Mouse (Mus musculus): ENCODE data around the gene Det1. TPM values are rescaled to one million over a fixed set of nuclear protein-coding genes. Genes with fewer than 3 reads are reported as not detected.

Gene Det1
- total RNA-seq (2018; cell fraction: chromatin; rRNA removed), result 10 to 100 TPM in 15 of 26 experiments, 1 to 10 TPM in 11; 3.5 to 23.3 (median 12.9) TPM
- total RNA-seq (2018; cell fraction: cytosol; rRNA removed), result 1 to 10 TPM; 2.7 to 8.9 (median 7.0) TPM
- total RNA-seq (2018; cell fraction: nucleus; rRNA removed), result 10 to 100 TPM in 11 of 26 experiments, 1 to 10 TPM in 15; 3.1 to 21.2 (median 8.3) TPM
- 5.4 to 8.0 TPM (median 7.0 TPM) in 3 replicates for polyA plus RNA-seq (2018)

GRCm38 (mm10) chr7:78846737-78847434, at the start of gene Det1:
Det1 (minus strand) TSS chr7:78847263.
- H3K4me3 ChIP-seq (ENCODE audit: inconsistent target), result peak within 1 kb of the TSS; percentile 84
- H3K79me2 ChIP-seq (ENCODE audit: inconsistent target), result peaks cover 6% of the 10 kb centered on the region; the same call in 1 of the 2 replicates
- WGBS (ENCODE audit: missing documents), result under 1% methylated on average over 54 of the region's 54 CpGs
- peak within 1 kb of the TSS; percentile 62 for H3K27ac ChIP-seq
- H3K36me3 ChIP-seq (ENCODE audit: inconsistent target), result peaks cover 16% of the 10 kb centered on the region; the same call in 1 of the 2 replicates

DNA sequence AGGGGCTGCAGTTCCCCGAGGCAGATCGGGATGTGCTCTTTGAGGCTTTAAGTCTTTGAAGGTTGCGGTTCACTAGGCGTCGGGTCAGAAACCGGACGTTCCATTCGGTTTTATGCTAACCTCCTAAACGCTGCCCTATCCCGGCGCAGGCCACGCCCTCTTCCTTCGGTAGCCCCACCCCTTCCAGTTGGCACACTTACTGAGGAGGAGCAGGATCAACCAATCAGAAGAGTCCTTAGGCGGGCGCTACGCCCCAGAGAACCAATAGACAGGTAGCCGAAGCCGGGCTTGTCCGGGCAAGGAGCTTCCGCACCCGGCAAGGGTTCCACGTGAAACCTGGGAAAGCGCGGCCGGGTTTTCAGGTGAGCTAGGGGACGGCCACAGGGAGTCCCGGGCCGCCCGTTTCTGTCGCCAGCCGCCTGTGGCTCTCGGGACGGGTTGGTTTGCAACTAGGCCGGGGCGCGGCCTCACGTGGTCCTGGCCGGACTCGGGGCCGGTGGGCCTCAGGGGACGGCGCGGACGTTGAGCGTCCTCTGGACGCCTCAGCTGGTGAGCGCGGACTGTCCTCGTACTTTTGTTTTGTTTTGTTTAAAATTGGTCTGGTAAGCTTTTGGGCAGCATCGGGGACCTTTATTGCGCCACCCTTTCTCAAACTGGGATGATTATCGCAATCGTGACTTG, 48.7 kb upstream of the Det1 start, which contains the start of gene Aen:
Gene Aen, plus strand, starts transcription at position 202 of the 681 bp plus-strand sequence.
- H3K27ac ChIP-seq, result peak within 1 kb of the TSS; percentile 57
- under 1% methylated on average over 52 of the region's 53 CpGs for WGBS (ENCODE audit: missing documents)
- H3K4me3 ChIP-seq (ENCODE audit: inconsistent target), result peak within 1 kb of the TSS; percentile 88
- no peaks in the 10 kb centered on the region for H3K36me3 ChIP-seq (ENCODE audit: inconsistent target)
- H3K79me2 ChIP-seq (ENCODE audit: inconsistent target), result peaks cover 30% of the 10 kb centered on the region

- H3K27ac ChIP-seq, result 0 out of 2 replicates have a peak overlapping the region, but pooled peaks have one; percentile 10
- H3K4me3 ChIP-seq (ENCODE audit: inconsistent target), result peak overlapping the region; percentile 88
- 65% methylated on average over 12 of the region's 13 CpGs for WGBS (ENCODE audit: missing documents)
- H3K36me3 ChIP-seq (ENCODE audit: inconsistent target), result no peaks in the 10 kb centered on the region
- H3K79me2 ChIP-seq (ENCODE audit: inconsistent target), result peaks cover 30% of the 10 kb centered on the region
These were observed 48.1 kb upstream of the Det1 start for GRCm38 (mm10) chr7:78895021-78895652.

DNA sequence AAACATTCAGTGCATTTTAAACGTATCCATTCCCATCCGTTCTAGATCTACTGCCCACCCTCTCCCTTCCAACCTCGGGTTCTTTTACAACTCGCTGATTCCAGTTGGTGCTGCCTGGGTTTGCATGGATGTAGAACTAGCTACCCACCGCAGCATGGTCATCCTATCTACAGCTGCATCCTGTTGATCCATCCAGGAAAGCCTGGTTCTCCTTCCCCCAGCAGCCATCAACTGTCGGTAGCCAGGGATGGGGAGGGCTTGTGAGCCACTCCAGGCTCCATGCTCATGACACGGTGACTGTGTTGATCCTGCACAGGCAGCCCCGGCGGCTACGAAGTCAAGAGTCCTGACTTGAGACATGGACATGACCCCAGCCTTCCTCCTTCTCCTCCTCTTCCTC, 46.9 kb upstream of the Det1 start:
- 85% methylated on average over 10 of the region's 10 CpGs for WGBS (ENCODE audit: missing documents)

DNA sequence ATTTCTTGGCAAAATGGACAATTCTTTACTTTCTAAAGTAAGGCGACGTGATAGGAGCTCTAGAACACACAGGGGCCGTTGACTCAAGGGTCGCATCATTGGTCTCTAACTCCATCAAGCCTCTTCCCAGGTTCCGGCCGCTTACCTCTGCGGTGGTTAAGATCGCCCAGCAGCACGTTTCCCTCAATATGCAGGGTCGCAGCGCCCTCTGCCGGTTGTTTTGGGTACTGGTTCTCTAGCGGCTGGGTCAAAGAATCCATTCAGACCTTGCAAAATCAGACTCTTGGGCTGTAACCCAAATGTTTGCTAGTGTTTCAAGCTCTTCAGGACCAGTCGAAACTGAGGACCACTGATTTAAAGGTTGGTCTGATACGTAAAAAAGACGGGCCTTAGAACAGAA, 43.6 kb upstream of the Det1 start:
- H3K79me2 ChIP-seq (ENCODE audit: inconsistent target), result no peaks in the 10 kb centered on the region
- no peaks in the 10 kb centered on the region for H3K36me3 ChIP-seq (ENCODE audit: inconsistent target)
- WGBS (ENCODE audit: missing documents), result 4% methylated on average over 16 of the region's 16 CpGs
- H3K27ac ChIP-seq, result no peak overlapping the region
- no peak overlapping the region for H3K4me3 ChIP-seq (ENCODE audit: inconsistent target)

More for the DNA sequence above, 46.9 kb upstream of the Det1 start:
- Histone ChIP-seq H3K79me2 (ENCODE audit: inconsistent target) (peaks cover 30% of the 10 kb centered on the region), H3K4me3 (ENCODE audit: inconsistent target) (no peak overlapping the region), H3K27ac (no peak overlapping the region), H3K36me3 (ENCODE audit: inconsistent target) (no peaks in the 10 kb centered on the region)

DNA sequence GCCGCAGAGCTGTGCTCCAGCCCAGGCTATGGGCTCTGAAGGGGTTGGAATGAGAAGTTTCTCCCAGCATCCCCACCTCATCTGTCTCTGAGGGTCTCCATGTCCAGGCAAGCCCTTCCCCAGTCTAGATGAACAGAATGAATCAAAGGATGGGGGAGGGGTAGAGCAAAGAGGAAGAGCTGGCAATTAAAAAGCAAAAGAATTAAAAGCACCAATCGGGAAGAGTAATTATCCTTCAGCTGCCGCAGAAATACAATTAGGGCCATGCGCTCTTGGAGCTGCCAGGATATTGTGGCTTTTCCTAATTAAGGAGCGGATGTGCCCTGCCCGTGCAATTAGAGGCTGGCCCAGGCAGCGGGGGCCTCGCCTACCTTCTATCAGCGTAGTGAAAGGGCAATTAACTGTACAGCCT, 40.4 kb upstream of the Det1 start:
- Histone ChIP-seq H3K27ac (no peak overlapping the region), H3K79me2 (ENCODE audit: inconsistent target) (no peaks in the 10 kb centered on the region), H3K4me3 (ENCODE audit: inconsistent target) (no peak overlapping the region), H3K36me3 (ENCODE audit: inconsistent target) (no peaks in the 10 kb centered on the region)
- 71% methylated on average over 9 of the region's 9 CpGs for WGBS (ENCODE audit: missing documents)

DNA sequence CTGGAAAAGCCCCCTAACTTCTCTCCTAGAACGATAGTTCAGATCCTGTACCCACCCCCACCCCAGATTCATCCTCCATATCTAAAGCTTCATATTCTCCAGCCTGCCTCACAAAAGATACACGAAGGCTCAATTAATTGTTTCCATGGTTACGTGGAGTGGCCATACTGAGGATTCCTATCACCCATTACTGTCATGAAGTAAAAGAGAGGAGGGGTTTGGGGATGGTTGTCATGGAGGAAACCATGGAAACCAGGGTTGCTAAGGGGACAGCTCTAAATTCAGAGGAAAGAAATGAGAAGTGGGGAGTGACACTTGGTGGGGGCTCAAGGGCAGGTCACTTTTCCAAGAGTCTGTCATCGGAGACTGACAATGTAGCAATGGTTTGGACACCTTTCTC, 39.4 kb upstream of the Det1 start:
- Histone ChIP-seq H3K36me3 (ENCODE audit: inconsistent target) (no peaks in the 10 kb centered on the region), H3K4me3 (ENCODE audit: inconsistent target) (no peak overlapping the region), H3K27ac (no peak overlapping the region), H3K79me2 (ENCODE audit: inconsistent target) (no peaks in the 10 kb centered on the region)
- 87% methylated on average over 4 of the region's 4 CpGs for WGBS (ENCODE audit: missing documents)

DNA sequence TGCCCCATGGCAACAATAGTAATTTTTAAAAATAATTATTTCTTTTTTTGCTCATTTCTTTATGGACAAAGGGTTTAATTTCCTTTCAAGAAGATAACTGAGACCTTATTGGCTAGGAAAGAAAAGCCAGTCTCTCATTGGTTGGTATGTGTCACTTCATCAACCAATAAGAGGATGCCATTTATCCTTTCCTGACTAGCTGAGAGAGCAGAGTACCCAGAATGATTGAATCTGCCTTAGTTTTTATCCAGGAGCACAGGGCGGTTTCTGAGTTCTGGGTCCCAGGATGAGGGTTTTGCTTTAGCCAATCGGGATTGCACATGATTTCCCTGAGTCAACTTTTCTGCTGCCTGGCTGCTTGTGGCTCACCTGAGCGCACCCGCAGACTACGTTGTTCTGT, 38.3 kb upstream of the Det1 start:
- no peaks in the 10 kb centered on the region for H3K36me3 ChIP-seq (ENCODE audit: inconsistent target)
- no peak overlapping the region for H3K27ac ChIP-seq
- no peak overlapping the region for H3K4me3 ChIP-seq (ENCODE audit: inconsistent target)
- H3K79me2 ChIP-seq (ENCODE audit: inconsistent target), result no peaks in the 10 kb centered on the region
- WGBS (ENCODE audit: missing documents), result 85% methylated on average over 4 of the region's 5 CpGs

- Histone ChIP-seq H3K36me3 (ENCODE audit: inconsistent target) (no peaks in the 10 kb centered on the region), H3K27ac (no peak overlapping the region), H3K79me2 (ENCODE audit: inconsistent target) (no peaks in the 10 kb centered on the region), H3K4me3 (ENCODE audit: inconsistent target) (no peak overlapping the region)
- 13% methylated on average over 6 of the region's 6 CpGs for WGBS (ENCODE audit: missing documents)
These were observed 37.1 kb upstream of the Det1 start for GRCm38 (mm10) chr7:78884139-78884538.

GRCm38 (mm10) chr7:78883726-78884060, 36.6 kb upstream of the Det1 start:
- Histone ChIP-seq H3K79me2 (ENCODE audit: inconsistent target) (no peaks in the 10 kb centered on the region), H3K27ac (no peak overlapping the region), H3K36me3 (ENCODE audit: inconsistent target) (no peaks in the 10 kb centered on the region), H3K4me3 (ENCODE audit: inconsistent target) (no peak overlapping the region)
- WGBS (ENCODE audit: missing documents), result 20% methylated on average over 4 of the region's 8 CpGs

DNA sequence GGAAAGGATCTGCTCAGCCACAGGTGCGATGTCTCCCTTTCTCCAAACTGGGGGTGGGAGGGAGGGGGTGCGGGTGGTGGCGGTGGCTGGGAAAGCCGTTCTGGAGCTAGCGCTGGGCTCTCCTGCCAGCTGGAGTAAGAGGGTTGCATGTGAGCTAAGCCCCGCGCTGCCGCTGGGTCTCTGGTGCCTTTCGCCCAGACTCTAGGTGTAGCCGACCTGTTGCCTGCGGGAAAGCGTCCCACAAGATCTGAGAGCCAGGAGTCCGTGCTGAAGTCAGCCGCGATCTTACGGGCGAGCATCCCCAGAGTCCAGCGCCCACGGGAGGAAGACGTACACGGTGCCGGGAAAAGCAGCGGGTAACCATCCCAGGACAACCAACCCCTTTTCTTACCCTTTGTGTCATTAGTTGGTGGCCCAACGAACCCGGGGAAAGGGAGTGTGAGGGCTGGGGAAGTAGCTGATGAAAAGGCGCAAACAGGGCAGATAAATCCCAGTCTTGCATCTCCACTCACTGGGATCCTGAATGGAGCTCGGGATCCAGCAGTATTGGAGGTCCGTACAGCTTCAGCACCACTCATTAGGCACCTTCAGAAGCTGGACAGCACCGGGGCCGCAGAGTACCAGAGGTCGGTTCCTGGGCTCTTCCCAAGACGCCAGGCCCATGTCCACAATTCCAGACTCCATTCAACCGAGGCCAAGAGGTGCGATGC, 36.1 kb upstream of the Det1 start:
- WGBS (ENCODE audit: missing documents), result 7% methylated on average over 34 of the region's 34 CpGs

GRCm38 (mm10) chr7:78882469-78882837, 35.4 kb upstream of the Det1 start:
- Histone ChIP-seq H3K36me3 (ENCODE audit: inconsistent target) (no peaks in the 10 kb centered on the region), H3K27ac (no peak overlapping the region), H3K79me2 (ENCODE audit: inconsistent target) (no peaks in the 10 kb centered on the region), H3K4me3 (ENCODE audit: inconsistent target) (no peak overlapping the region)
- 9% methylated on average over 23 of the region's 23 CpGs for WGBS (ENCODE audit: missing documents)

More for the DNA sequence above, 36.1 kb upstream of the Det1 start:
- no peaks in the 10 kb centered on the region for H3K36me3 ChIP-seq (ENCODE audit: inconsistent target)
- no peak overlapping the region for H3K27ac ChIP-seq
- no peaks in the 10 kb centered on the region for H3K79me2 ChIP-seq (ENCODE audit: inconsistent target)
- no peak overlapping the region for H3K4me3 ChIP-seq (ENCODE audit: inconsistent target)

DNA sequence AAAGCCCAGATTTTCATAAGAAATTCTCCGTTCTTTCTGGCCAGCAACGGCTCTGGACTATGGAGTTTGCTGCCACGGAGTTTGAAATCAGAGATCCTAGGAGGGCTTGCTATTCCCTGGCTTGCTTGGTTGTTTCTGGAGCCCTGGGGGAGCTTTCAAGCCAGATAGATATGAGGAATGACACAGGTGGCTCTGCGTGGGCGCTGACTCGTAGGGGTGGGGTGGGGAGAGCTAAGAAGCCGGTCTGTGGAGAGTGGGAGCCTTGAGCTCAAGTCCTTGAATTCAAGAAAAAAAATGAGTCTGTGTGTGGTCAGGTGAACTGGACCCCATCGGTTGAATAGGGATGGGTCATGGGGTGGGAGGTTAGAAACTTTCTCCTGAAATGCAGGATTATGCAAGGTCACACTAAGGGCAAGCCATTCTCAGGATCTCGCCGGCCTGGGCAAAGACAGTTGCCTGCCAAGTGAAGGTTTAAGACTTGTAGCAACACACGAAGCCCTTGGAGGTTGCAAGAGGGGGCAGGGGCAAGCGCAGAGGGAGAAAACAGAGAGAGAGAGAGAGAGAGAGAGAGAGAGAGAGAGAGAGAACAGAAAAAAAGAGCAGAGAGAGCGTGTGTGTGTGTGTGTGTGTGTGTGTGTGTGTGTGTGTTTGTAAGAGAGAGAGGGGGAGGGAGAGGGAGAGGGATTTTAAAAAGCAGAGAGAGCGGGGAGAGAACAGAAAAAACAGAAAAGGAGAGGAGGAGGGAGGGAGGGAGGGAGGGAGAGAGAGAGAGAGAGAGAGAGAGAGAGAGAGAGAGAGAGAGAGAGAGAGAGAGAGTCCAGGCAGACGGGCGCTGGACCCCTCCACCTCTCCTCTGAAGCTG, 34.8 kb upstream of the Det1 start:
- WGBS (ENCODE audit: missing documents), result 43% methylated on average over 15 of the region's 16 CpGs
- no peak overlapping the region for H3K27ac ChIP-seq
- no peaks in the 10 kb centered on the region for H3K36me3 ChIP-seq (ENCODE audit: inconsistent target)
- no peaks in the 10 kb centered on the region for H3K79me2 ChIP-seq (ENCODE audit: inconsistent target)
- no peak overlapping the region for H3K4me3 ChIP-seq (ENCODE audit: inconsistent target)

Measured in macrophage (primary cell).